Mouse (Mus musculus): ENCODE measurements around the gene Pglyrp1. TPM values are rescaled to one million over a fixed set of nuclear protein-coding genes. Genes with fewer than 3 reads are reported as not detected.

Gene Pglyrp1
- polyA plus RNA-seq, 1 experiment, result not detected

DNA sequence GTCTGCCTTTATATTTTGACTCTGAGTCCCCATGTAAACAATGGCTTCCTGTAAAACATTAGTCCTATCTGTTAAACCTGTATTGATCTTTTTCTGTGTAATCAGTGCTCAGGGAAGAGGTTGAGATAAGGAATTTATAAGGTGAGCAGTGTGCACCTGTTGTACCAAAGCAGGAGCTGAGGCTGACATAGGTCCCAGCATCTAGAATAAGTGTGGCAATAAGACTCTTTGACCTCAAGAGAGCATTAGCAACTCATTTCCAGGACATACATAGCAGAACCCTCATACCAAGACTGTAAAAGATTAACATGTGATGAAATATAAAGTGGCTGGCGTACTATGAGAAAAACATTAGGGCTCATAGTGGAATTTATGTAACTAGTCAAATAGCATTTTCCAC, 22.7 kb upstream of the Pglyrp1 start:
- peaks cover 5% of the 10 kb centered on the region; the same call in 1 of the 2 replicates for H3K4me1 ChIP-seq (ENCODE audit: control insufficient read depth, insufficient read depth, low read length)
- no peak overlapping the region for H3K27ac ChIP-seq (ENCODE audit: insufficient read depth, low read depth, low read length)
- TF ChIP-seq CTCF (IDR thresholded peaks at IDR 0.05; ENCODE audit: low read depth, low read length), result no peak
- TF ChIP-seq POLR2A (IDR thresholded peaks at IDR 0.05; ENCODE audit: borderline replicate concordance, low read depth, low read length), result no peak
- H3K4me3 ChIP-seq (ENCODE audit: insufficient read depth, low read length), result no peak overlapping the region

DNA sequence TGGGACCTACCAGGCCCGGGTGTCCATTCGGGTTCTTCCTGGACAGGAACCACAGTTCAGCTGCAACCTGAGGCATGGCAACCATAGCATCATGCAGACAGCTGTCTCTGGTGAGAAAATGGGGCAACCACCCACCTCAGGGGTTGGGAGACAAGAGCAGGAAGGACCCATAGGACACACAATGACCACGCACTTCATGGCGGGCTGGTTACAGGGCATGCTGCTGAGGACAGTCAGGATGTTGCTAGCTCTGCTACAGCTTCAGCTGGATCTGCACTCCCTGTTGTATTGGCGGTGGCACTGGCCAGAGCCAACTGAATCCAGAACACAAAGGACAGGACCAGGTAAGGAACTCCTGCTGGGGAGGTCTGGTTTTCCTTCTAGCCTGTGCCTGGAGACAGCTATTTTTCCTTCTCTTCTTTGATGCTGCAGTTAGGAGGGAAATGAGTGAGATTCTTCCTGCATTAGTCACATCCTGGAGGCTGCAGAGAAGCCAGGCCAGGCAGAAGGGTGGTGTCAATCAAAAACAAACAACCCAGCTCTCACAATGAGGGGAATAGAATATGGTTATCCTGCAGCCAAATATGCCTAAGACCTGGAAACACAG, 12.7 kb upstream of the Pglyrp1 start:
- Histone ChIP-seq H3K27ac (ENCODE audit: insufficient read depth, low read depth, low read length) (no peak overlapping the region), H3K4me3 (ENCODE audit: insufficient read depth, low read length) (no peak overlapping the region), H3K4me1 (ENCODE audit: control insufficient read depth, insufficient read depth, low read length) (no peaks in the 10 kb centered on the region)
- no peak for TF ChIP-seq CTCF (IDR thresholded peaks at IDR 0.05; ENCODE audit: low read depth, low read length)
- no peak for TF ChIP-seq POLR2A (IDR thresholded peaks at IDR 0.05; ENCODE audit: borderline replicate concordance, low read depth, low read length)

DNA sequence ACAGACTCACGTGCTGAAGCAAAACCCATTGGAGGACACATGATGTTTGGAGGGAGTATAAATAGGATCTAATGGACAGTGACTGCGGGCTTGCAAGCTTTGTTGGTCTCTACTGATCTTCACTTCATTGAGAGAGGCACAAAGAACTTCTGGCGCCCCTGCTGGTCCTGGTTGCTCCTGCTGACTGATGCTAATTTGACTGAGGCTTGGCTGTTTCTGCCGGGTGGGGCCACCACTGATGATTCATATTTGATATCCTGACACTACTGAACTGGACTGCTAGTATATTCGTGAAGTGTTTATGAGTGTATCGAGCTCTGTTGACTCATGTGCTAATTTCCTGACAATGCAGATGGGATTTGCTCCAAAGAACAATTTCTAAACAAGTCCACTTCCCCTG, 8.3 kb upstream of the Pglyrp1 start:
- TF ChIP-seq CTCF (IDR thresholded peaks at IDR 0.05; ENCODE audit: low read depth, low read length) (no peak), POLR2A (IDR thresholded peaks at IDR 0.05; ENCODE audit: borderline replicate concordance, low read depth, low read length) (no peak)
- Histone ChIP-seq H3K4me3 (ENCODE audit: insufficient read depth, low read length) (no peak overlapping the region), H3K27ac (ENCODE audit: insufficient read depth, low read depth, low read length) (no peak overlapping the region), H3K4me1 (ENCODE audit: control insufficient read depth, insufficient read depth, low read length) (no peaks in the 10 kb centered on the region)

DNA sequence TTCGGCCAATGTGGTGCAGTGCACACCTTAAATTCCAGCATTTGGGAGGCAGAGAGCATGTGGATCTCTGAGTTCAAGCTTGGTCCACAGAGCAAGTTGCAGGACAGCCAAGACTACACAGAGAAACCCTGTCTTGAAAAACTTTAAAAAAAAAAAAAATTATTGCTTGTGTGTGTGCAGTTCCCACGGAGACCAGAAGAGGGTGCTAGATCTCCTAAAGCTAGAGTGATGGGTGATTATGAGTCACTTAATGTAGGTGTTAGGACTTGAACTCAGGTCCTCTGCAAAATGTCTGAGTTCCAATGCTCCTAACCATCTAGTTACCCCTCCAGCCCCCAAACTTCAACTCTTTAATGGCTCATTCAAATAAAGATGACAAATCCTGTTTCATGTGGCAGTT, 2.6 kb upstream of the Pglyrp1 start:
- TF ChIP-seq CTCF (IDR thresholded peaks at IDR 0.05; ENCODE audit: low read depth, low read length) (no peak), POLR2A (IDR thresholded peaks at IDR 0.05; ENCODE audit: borderline replicate concordance, low read depth, low read length) (no peak)
- Histone ChIP-seq H3K4me3 (ENCODE audit: insufficient read depth, low read length) (no peak overlapping the region), H3K4me1 (ENCODE audit: control insufficient read depth, insufficient read depth, low read length) (no peaks in the 10 kb centered on the region), H3K27ac (ENCODE audit: insufficient read depth, low read depth, low read length) (no peak overlapping the region)

DNA sequence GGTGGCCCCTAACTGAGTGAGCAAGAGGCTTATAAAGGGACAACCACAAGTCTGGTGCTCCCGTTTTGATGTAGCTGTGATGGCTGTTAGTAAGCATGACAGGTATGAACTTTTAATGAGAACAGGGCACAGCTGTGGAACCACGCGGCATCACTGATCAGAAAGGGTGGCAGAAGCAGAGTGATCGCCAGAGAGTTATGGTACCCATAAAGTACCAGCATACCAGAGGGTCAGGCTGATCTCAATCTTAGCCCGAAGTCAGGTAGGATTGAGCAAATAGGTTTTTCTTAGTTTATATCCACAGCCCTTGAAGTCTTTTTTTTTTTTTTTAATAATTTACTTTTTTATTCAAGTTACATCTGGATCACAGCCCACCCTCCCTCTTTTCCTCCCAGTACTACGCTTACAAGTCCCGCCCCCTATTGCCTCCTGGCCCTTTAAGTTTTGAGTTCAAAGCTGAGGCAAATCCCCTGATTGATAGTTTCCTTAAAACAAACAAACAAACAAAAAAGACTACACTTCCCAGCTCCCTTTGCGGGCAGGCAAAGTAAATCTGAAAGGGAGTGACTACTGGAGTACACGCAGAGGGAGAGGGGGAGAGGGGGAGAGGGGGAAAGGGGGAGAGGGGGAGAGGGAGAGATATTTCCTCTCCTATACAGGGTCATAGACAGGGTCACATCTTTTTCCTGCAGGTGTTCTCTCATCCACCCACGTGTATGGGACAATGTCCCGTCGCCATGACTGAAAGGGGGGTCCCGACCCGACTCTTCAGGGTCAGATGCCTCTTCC, 1.1 kb downstream of the Pglyrp1 start:
- TF ChIP-seq POLR2A (IDR thresholded peaks at IDR 0.05; ENCODE audit: borderline replicate concordance, low read depth, low read length) (no peak), CTCF (IDR thresholded peaks at IDR 0.05; ENCODE audit: low read depth, low read length) (no peak)
- H3K4me1 ChIP-seq (ENCODE audit: control insufficient read depth, insufficient read depth, low read length), result no peaks in the 10 kb centered on the region
- no peak overlapping the region for H3K27ac ChIP-seq (ENCODE audit: insufficient read depth, low read depth, low read length)
- no peak overlapping the region for H3K4me3 ChIP-seq (ENCODE audit: insufficient read depth, low read length)

DNA sequence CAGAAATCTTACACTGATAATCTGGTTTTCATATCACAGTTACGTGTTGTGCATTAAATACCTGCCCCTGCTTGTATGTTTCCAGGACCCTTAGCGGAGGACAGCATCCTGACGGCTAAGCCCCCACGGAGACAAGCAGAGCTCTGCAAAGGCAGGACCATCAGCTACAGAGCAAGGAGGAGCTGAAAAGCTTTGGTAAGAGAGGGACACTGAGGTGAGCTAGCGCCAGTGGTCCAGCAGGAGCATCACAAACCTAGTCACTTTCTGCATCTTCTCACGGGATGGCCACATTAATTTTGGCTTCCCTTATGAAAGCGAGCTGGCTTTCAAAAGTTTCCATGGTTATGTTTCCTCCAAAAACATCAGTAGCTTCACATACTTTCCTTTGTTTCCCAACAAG, 1.7 kb downstream of the Pglyrp1 start:
- H3K27ac ChIP-seq (ENCODE audit: insufficient read depth, low read depth, low read length), result no peak overlapping the region
- no peaks in the 10 kb centered on the region for H3K4me1 ChIP-seq (ENCODE audit: control insufficient read depth, insufficient read depth, low read length)
- no peak for TF ChIP-seq CTCF (IDR thresholded peaks at IDR 0.05; ENCODE audit: low read depth, low read length)
- H3K4me3 ChIP-seq (ENCODE audit: insufficient read depth, low read length), result no peak overlapping the region; the same call in 1 of the 2 replicates

DNA sequence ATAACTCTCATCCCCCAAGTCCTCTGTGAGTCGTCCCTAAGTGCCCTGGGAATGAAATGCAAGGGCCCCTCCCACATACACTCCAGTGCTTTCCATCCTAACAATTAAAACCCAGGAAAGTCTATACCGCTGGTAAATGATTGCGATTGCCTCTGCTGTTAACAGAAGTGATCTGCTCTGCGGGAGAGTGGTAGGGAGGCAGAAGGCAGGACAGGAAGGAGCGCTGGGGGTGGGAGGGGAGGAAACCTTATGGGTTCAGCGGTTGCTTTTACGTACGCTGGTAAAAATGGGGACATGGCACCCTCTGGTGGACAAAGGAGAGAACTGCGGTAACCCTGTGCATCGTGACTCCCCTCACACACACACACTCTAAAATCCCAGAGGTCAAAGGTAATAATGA, 2.1 kb downstream of the Pglyrp1 start:
- TF ChIP-seq POLR2A (IDR thresholded peaks at IDR 0.05; ENCODE audit: borderline replicate concordance, low read depth, low read length), result no peak
- peak; percentile 88 for TF ChIP-seq CTCF (IDR thresholded peaks at IDR 0.05; ENCODE audit: low read depth, low read length)
- Histone ChIP-seq H3K27ac (ENCODE audit: insufficient read depth, low read depth, low read length) (no peak overlapping the region), H3K4me1 (ENCODE audit: control insufficient read depth, insufficient read depth, low read length) (no peaks in the 10 kb centered on the region), H3K4me3 (ENCODE audit: insufficient read depth, low read length) (peak overlapping the region; percentile 29)

DNA sequence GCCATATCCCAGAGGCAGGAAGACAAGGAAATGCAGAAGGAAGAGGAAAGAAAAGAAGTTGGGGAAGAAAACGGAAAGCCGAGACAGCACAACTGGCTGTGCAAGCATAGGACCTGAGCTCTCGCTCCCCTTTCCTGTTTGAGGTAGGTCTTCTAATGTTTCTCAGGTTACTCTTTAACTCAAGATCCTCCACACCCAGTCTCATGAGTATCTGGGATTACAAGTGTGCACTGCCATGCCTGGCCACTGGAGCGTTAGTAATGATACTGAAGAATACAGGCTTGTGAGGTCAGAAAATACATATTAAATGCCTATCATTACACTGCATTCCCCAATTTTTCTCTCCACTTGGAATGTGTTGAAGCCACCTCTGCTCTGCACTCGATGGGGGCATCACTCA, 4.2 kb downstream of the Pglyrp1 start:
- Histone ChIP-seq H3K4me3 (ENCODE audit: insufficient read depth, low read length) (no peak overlapping the region), H3K27ac (ENCODE audit: insufficient read depth, low read depth, low read length) (no peak overlapping the region), H3K4me1 (ENCODE audit: control insufficient read depth, insufficient read depth, low read length) (no peaks in the 10 kb centered on the region)
- TF ChIP-seq CTCF (IDR thresholded peaks at IDR 0.05; ENCODE audit: low read depth, low read length), result no peak
- TF ChIP-seq POLR2A (IDR thresholded peaks at IDR 0.05; ENCODE audit: borderline replicate concordance, low read depth, low read length), result no peak

DNA sequence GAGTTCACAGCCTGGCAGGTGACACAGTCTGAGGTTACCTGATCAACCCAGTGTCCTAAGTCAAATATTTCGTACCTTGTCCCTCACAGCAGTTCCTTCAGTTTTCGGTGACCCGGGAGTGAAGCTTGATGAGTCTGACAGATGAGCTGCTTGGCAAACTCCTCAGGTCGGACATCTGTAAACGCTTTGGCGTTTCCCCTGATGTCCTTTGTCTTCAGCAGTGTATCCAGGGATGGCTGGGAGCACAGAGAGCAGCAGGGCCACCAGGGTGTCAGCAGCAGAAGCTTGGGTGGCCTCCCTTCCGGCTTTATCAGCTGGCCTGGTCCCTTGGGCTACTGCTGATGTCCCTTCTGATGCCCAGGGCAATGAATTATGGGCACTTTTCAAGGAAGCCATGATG, 7.6 kb downstream of the Pglyrp1 start:
- no peak overlapping the region for H3K4me3 ChIP-seq (ENCODE audit: insufficient read depth, low read length)
- TF ChIP-seq POLR2A (IDR thresholded peaks at IDR 0.05; ENCODE audit: borderline replicate concordance, low read depth, low read length) (no peak), CTCF (IDR thresholded peaks at IDR 0.05; ENCODE audit: low read depth, low read length) (no peak)
- no peak overlapping the region for H3K27ac ChIP-seq (ENCODE audit: insufficient read depth, low read depth, low read length)
- H3K4me1 ChIP-seq (ENCODE audit: control insufficient read depth, insufficient read depth, low read length), result peaks cover 5% of the 10 kb centered on the region; the same call in 1 of the 2 replicates

DNA sequence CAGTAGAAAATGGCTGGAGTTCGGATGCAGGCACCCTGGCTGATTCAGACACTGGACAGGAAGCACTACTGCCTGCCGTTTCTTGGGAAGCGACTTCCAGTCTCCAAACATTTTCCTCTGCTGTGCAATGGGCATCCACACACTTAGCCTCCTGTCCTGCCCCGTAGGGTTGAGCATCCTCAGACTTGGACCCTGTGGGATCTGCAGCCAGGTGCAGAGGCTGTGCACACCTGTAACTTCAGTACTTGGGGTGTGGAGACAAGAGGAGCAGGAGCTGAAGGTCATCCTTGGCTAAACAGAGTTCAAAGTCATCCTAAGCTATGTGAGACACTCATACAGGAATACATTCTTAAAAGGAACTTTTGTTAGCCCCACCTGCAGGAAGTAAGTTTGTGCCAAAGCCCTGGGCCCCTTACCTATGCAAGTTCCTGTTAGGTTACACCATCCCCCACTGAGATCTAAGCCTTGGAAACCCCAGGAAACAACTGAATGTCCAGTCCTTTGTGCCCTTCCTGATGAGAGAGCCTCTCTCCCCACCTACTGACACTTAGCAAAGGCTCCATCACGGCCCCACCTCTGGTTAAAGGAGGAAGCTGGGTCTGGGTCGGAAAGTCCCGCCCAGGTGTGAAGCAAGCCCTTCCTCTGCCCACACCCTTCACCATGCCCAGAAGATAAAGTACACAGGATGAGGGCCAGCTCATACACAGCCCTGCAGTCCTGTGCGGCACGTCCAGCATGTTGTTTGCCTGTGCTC, 13.0 kb downstream of the Pglyrp1 start:
- Histone ChIP-seq H3K4me1 (ENCODE audit: control insufficient read depth, insufficient read depth, low read length) (peaks cover 5% of the 10 kb centered on the region; the same call in 1 of the 2 replicates), H3K4me3 (ENCODE audit: insufficient read depth, low read length) (no peak overlapping the region), H3K27ac (ENCODE audit: insufficient read depth, low read depth, low read length) (no peak overlapping the region)
- TF ChIP-seq POLR2A (IDR thresholded peaks at IDR 0.05; ENCODE audit: borderline replicate concordance, low read depth, low read length) (no peak), CTCF (IDR thresholded peaks at IDR 0.05; ENCODE audit: low read depth, low read length) (no peak)

Measured in bone marrow macrophage, adult 2 months (primary cell).